Mouse (Mus musculus) cortical plate, adult 2 months (tissue): ENCODE results near the gene Kcnb1.

Experiments
- CTCF ChIP-seq: fragments of 200-500 bp; IDR thresholded peaks from 2 replicates; pipeline ENCODE4 v1.5.1; 2011; ENCODE audit warnings: mild to moderate bottlenecking, control low read depth, low read length; ENCODE audit not compliant: insufficient read depth; ENCODE audit errors: extremely low read depth
- POLR2A ChIP-seq: fragments of 200-500 bp; IDR thresholded peaks from 2 replicates; pipeline ENCODE4 v1.6.1; 2011; ENCODE audit warnings: mild to moderate bottlenecking, low read length, control low read depth; ENCODE audit not compliant: insufficient read depth; ENCODE audit errors: extremely low read depth

DNA sequence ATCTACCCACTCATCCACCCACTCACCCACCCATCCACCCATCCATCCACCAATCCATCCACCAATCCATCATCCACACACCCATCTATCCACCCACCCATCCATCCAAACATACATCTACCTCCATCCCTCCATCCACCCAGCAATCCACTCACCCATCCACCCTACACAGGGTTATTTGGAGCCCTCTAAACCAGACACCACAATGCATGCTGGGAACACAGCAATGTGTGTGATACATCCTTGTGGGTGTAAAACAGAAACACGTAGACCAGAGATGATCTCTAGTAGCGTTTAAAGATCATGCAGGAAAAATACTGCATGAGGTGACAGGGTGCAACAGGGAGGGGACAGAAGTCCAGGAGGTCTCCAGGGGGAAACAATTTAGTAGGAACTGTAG lies 4.5 kb downstream of the Kcnb1 start:
- TF ChIP-seq POLR2A: no peak
- no peak for TF ChIP-seq CTCF
